Mouse (Mus musculus): ENCODE data around the gene Tmem81.

Gene Tmem81

GRCm38 (mm10) chr1:132519734-132520133 is 13.7 kb downstream of the Tmem81 start:
- CTCF ChIA-PET: no interaction called here

GRCm38 (mm10) chr1:132520764-132521163 is 14.7 kb downstream of the Tmem81 start:
- CTCF ChIA-PET: interaction anchor here (0.7 kb wide), 1 partner anchor 69 kb away, joined by 3 read pairs; no protein-coding TSS in a partner anchor

GRCm38 (mm10) chr1:132523048-132523447 is 17.0 kb downstream of the Tmem81 start:
- CTCF ChIA-PET: no interaction called here

- CTCF ChIA-PET: interaction anchor here (0.5 to 1.0 kb wide), 2 partner anchors 27 to 71 kb away, joined by 3 read pairs; no protein-coding TSS in a partner anchor
Measured at GRCm38 (mm10) chr1:132523920-132524319, 17.9 kb downstream of the Tmem81 start.

- CTCF ChIA-PET: interaction anchor here (0.6 to 1.2 kb wide), 5 partner anchors 28 to 1596 kb away, joined by 3 to 11 read pairs (median 3); no protein-coding TSS in a partner anchor
Measured at GRCm38 (mm10) chr1:132525832-132526231, 19.8 kb downstream of the Tmem81 start.

GRCm38 (mm10) chr1:132528071-132528470 is 22.0 kb downstream of the Tmem81 start:
- CTCF ChIA-PET: no interaction called here

- CTCF ChIA-PET: interaction anchor here (0.7 kb wide), 1 partner anchor 15 kb away, joined by 3 read pairs; no protein-coding TSS in a partner anchor
Measured at GRCm38 (mm10) chr1:132528647-132529334, 22.8 kb downstream of the Tmem81 start.

- CTCF ChIA-PET: no interaction called here
Measured at GRCm38 (mm10) chr1:132530631-132531191, 24.7 kb downstream of the Tmem81 start.

- CTCF ChIA-PET: no interaction called here
Measured at GRCm38 (mm10) chr1:132532521-132532920, 26.5 kb downstream of the Tmem81 start.

GRCm38 (mm10) chr1:132533840-132534239 is 27.8 kb downstream of the Tmem81 start:
- CTCF ChIA-PET: no interaction called here

GRCm38 (mm10) chr1:132535541-132535940 is 29.5 kb downstream of the Tmem81 start:
- CTCF ChIA-PET: no interaction called here

- CTCF ChIA-PET: no interaction called here
Measured at GRCm38 (mm10) chr1:132536416-132536815, 30.4 kb downstream of the Tmem81 start.

- CTCF ChIA-PET: no interaction called here
Measured at GRCm38 (mm10) chr1:132537736-132538135, 31.7 kb downstream of the Tmem81 start.

GRCm38 (mm10) chr1:132540701-132541100 is 34.7 kb downstream of the Tmem81 start:
- CTCF ChIA-PET: no interaction called here

GRCm38 (mm10) chr1:132541171-132541823 is 35.3 kb downstream of the Tmem81 start:
- CTCF ChIA-PET: no interaction called here

GRCm38 (mm10) chr1:132541824-132542599 is 36.0 kb downstream of the Tmem81 start:
- CTCF ChIA-PET: no interaction called here

GRCm38 (mm10) chr1:132542762-132543306 is 36.8 kb downstream of the Tmem81 start, which contains the start of gene Cntn2:
TSS of gene Cntn2 (minus strand) at chr1:132543256.
- CTCF ChIA-PET: no interaction called here

- CTCF ChIA-PET: no interaction called here
Measured at GRCm38 (mm10) chr1:132543789-132544188, 37.8 kb downstream of the Tmem81 start.

- CTCF ChIA-PET: no interaction called here
Measured at GRCm38 (mm10) chr1:132557901-132558631, 52.0 kb downstream of the Tmem81 start.

All from spleen, embryonic (tissue).